Mouse (Mus musculus) lung, embryonic 16.5 days (tissue): ENCODE measurements around the gene Gm28048. TPM values are rescaled to one million over a fixed set of nuclear protein-coding genes. Genes with fewer than 3 reads are reported as not detected.

ENCODE experiments used
- ATAC-seq: fragments of 200-750 bp; cut with Nextera tagmentation; 2 replicates; pipeline ENCODE4 v1.8.0; 2017; ENCODE audit warnings: low read depth, mild to moderate bottlenecking, moderate library complexity
- H3K27ac ChIP-seq: fragments of 300-500 bp; sonication (generic); 2 replicates; pipeline ENCODE4 v1.5.1; 2014; ENCODE audit warnings: mild to moderate bottlenecking, control low read depth, low read length
- H3K27me3 ChIP-seq: fragments of 300-500 bp; sonication (generic); 2 replicates; pipeline ENCODE4 v1.6.1; 2014; ENCODE audit warnings: low read depth, low read length, mixed read lengths; ENCODE audit not compliant: control insufficient read depth, insufficient read depth
- H3K36me3 ChIP-seq: fragments of 300-500 bp; sonication (generic); 2 replicates; pipeline ENCODE4 v1.6.1; 2014; ENCODE audit warnings: low read length; ENCODE audit not compliant: control insufficient read depth, insufficient read depth
- H3K4me1 ChIP-seq: fragments of 300-500 bp; sonication (generic); replicated peaks from 2 replicates; pipeline ENCODE4 v1.6.1; 2014; ENCODE audit warnings: low read length, mixed read lengths; ENCODE audit not compliant: control insufficient read depth, insufficient read depth
- H3K4me2 ChIP-seq: fragments of 300-500 bp; sonication (generic); 2 replicates; pipeline ENCODE4 v1.6.1; 2014; ENCODE audit warnings: low read depth, low read length, control low read depth
- H3K4me3 ChIP-seq: fragments of 300-500 bp; sonication (generic); 2 replicates; pipeline ENCODE4 v1.5.1; 2014; ENCODE audit warnings: mild to moderate bottlenecking, low read length, control low read depth
- H3K9ac ChIP-seq: fragments of 300-500 bp; sonication (generic); 2 replicates; pipeline ENCODE4 v1.6.1; 2014; ENCODE audit warnings: low read length, control low read depth
- H3K9me3 ChIP-seq: fragments of 300-500 bp; sonication (generic); 2 replicates; pipeline ENCODE4 v1.6.1; 2016; ENCODE audit warnings: low read length; ENCODE audit not compliant: control insufficient read depth
- WGBS: fragments of 180-500 bp; shearing (Covaris S2); extraction: QIAGEN DNeasy Blood & Tissue Kit; methylation state at CpG from one replicate; pipeline ENCODE4 v1.1.7; 2014; 5-methylcytosine and 5-hydroxymethylcytosine counted together
- polyA plus RNA-seq: library from polyadenylated mRNA; unstranded; fragments of >200 nt; fragmentation: Nextera tagmentation; extraction: Ambion mirVana; gene quantifications from 2 replicates; pipeline ENCODE4 v1.2.1, GENCODE M21; 2015

Gene Gm28048
- polyA plus RNA-seq, 1 experiment from 2014 or later = 13.9 TPM

DNA sequence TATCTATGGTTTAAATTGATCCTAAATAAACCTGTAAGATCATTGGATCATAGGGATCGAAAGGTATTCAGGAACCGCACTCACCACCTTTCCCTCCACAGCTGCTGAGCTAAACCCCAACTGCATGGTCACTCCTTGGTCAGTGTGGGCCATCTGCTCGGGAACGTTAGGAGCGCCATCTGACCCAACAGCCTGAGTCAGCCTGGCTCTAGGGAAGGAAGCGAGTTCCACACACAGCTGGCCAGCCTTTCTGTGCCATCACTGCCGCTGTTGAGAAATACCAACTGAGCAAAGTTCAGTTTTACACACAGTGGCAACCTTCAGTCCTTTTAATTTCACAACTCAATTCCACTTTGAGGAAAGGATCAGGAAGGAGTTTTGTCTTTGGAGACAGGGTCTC lies 90.0 kb downstream of the Gm28048 start:
- Histone ChIP-seq H3K9me3 (no peaks in the 10 kb centered on the region), H3K27me3 (no peaks in the 10 kb centered on the region), H3K9ac (no peak overlapping the region), H3K4me3 (no peak overlapping the region), H3K4me1 (0 out of 2 replicates have a peak, but pooled peaks cover 2% of the 10 kb centered on the region), H3K27ac (no peak overlapping the region), H3K4me2 (no peak overlapping the region), H3K36me3 (no peaks in the 10 kb centered on the region)
- WGBS = 82% methylated on average over 7 of the region's 7 CpGs
- ATAC-seq = no peak

DNA sequence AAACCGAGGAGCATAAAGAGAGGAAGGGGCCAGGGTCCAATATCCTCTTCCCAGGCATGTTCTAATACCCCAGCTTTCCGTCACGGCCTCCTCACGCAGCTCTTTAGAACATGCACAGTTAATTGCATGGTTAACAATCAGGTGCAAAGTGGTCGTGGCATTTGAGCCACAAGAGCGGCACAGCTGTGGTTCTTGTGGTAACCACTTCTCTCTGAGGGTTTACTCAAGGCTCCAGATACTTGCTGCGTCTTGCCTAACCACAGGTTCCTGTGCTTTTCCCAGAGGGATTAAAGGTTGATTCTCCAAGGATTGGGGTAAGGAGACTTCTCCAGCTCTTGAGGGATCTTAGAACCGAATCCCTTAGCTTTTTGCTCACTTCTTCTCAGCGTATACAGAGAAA lies 90.6 kb downstream of the Gm28048 start:
- no peak overlapping the region for H3K4me2 ChIP-seq
- 0 out of 2 replicates have a peak, but pooled peaks cover 2% of the 10 kb centered on the region for H3K4me1 ChIP-seq
- no peak overlapping the region for H3K4me3 ChIP-seq
- no peaks in the 10 kb centered on the region for H3K27me3 ChIP-seq
- no peaks in the 10 kb centered on the region for H3K36me3 ChIP-seq
- H3K9me3 ChIP-seq = no peaks in the 10 kb centered on the region
- H3K9ac ChIP-seq = no peak overlapping the region
- ATAC-seq = no peak
- 68% methylated on average over 9 of the region's 9 CpGs for WGBS
- no peak overlapping the region for H3K27ac ChIP-seq

DNA sequence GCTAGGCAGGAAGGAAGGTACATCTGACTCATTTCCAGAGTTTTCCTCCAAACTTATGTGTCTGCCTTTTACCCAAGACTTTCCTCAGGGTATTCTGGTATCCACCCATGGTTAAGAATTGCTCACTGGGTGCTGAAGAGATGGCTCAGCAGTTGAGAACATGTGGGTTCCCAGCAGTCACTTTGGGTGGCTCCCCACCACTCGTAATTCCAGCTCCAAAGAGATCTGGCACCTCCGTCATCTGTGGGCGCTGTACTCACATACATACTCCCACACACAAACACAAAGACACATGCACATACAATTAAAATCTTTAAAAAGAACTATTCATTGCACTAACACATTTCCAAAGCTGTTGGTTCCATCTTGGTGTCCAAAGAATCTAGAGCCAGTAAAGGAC lies 92.7 kb downstream of the Gm28048 start:
- Histone ChIP-seq H3K9ac (no peak overlapping the region), H3K4me2 (no peak overlapping the region), H3K4me3 (no peak overlapping the region), H3K9me3 (no peaks in the 10 kb centered on the region), H3K27ac (no peak overlapping the region), H3K4me1 (0 out of 2 replicates have a peak, but pooled peaks cover 2% of the 10 kb centered on the region), H3K36me3 (no peaks in the 10 kb centered on the region), H3K27me3 (no peaks in the 10 kb centered on the region)
- no peak for ATAC-seq
- WGBS = 90% methylated on average over 3 of the region's 3 CpGs

DNA sequence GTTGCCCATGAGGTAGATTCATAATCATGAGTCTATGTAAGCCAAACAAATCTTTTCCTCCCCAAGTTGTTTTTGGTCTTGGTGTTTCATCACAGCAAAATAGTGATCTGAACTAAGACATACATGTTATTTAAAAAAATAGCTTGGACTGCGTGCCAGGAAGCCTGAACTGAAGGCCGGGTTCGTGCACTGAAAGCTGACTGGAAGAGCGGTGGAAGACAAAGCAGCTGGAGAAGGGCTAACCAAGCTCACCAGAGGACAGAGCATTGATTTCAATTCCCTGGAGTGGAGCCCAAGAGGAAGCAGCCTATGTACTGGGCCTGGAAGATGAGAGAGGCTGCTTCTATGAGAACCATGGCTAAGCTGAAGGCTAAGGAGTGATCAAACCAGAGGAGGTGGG lies 94.9 kb downstream of the Gm28048 start:
- Histone ChIP-seq H3K4me1 (0 out of 2 replicates have a peak, but pooled peaks cover 2% of the 10 kb centered on the region), H3K27me3 (no peaks in the 10 kb centered on the region), H3K9me3 (no peaks in the 10 kb centered on the region), H3K27ac (no peak overlapping the region), H3K9ac (no peak overlapping the region), H3K4me3 (no peak overlapping the region), H3K36me3 (no peaks in the 10 kb centered on the region), H3K4me2 (no peak overlapping the region)
- WGBS = 65% methylated on average over 4 of the region's 4 CpGs
- no peak for ATAC-seq

DNA sequence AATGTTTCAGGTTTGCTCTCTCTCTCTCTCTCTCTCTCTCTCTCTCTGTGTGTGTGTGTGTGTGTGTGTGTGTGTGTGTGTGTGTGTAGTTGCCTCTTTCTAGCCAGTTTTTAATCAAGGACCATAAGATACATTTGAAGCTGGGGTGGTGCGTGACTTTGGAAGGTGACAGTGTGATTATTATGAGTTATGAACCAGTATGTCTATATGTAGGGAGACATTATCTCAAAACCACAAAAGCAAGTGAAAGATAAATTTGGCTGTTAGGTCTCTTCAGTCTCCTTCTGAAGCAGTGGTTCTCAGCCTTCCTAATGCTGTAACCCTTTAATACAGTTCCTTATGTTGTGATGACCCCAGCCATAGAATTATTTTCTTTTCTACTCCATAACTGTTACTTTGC lies 96.5 kb downstream of the Gm28048 start:
- H3K4me3 ChIP-seq = no peak overlapping the region
- H3K4me1 ChIP-seq = 0 out of 2 replicates have a peak, but pooled peaks cover 2% of the 10 kb centered on the region
- ATAC-seq = no peak
- no peaks in the 10 kb centered on the region for H3K9me3 ChIP-seq
- no peaks in the 10 kb centered on the region for H3K36me3 ChIP-seq
- no peak overlapping the region for H3K4me2 ChIP-seq
- H3K27me3 ChIP-seq = no peaks in the 10 kb centered on the region
- 85% methylated on average over 1 of the region's 1 CpGs for WGBS
- H3K27ac ChIP-seq = no peak overlapping the region
- no peak overlapping the region for H3K9ac ChIP-seq

DNA sequence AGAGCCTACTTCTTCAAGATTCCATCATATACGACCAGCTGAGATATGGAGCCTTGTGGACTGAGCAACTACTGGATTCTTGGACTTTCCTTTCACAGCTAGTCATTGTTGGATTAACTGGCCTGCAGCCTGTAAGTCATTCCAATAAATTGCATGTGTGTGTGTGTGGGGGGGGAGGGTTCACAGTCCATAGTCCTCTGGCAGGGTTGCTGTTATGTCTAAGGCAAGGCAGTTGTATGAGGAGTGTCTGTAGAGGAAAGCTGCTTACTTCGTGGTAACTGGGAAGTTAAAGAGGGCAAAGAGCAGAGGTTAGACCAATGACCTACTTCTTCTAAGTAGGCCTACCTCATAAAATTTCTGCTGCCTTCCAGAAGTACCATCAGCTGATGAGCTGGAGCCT lies 98.2 kb downstream of the Gm28048 start:
- ATAC-seq = no peak
- H3K36me3 ChIP-seq = no peaks in the 10 kb centered on the region
- WGBS = 68% methylated on average over 2 of the region's 2 CpGs
- H3K27me3 ChIP-seq = no peaks in the 10 kb centered on the region
- no peak overlapping the region for H3K4me3 ChIP-seq
- no peak overlapping the region for H3K27ac ChIP-seq
- no peak overlapping the region for H3K9ac ChIP-seq
- 0 out of 2 replicates have a peak, but pooled peaks cover 2% of the 10 kb centered on the region for H3K4me1 ChIP-seq
- H3K4me2 ChIP-seq = no peak overlapping the region
- no peaks in the 10 kb centered on the region for H3K9me3 ChIP-seq

DNA sequence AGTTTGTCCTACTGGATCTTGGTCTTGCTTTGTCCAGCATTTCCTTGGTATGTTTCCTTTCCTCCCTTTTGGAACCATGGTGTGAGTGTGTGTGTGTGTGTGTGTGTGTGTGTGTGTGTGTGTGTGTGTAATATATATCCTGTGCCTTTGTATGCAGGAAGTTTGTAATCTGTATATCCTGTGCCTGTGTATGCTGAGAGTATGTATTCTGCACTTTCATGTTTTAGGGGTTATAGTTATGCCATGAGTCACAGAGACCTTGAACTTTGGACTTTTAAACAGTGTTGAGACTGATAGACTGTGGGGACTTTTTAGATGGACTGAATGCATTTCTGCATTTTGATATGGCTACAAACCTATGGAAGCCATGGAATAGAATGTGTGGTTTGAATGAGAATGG lies 99.0 kb downstream of the Gm28048 start:
- no peaks in the 10 kb centered on the region for H3K9me3 ChIP-seq
- H3K27ac ChIP-seq = no peak overlapping the region
- no peak overlapping the region for H3K4me2 ChIP-seq
- no peak; the same call in 1 of the 2 replicates for ATAC-seq
- H3K4me1 ChIP-seq = 0 out of 2 replicates have a peak, but pooled peaks cover 2% of the 10 kb centered on the region
- H3K4me3 ChIP-seq = no peak overlapping the region
- no peaks in the 10 kb centered on the region for H3K27me3 ChIP-seq
- H3K36me3 ChIP-seq = no peaks in the 10 kb centered on the region
- no peak overlapping the region for H3K9ac ChIP-seq

DNA sequence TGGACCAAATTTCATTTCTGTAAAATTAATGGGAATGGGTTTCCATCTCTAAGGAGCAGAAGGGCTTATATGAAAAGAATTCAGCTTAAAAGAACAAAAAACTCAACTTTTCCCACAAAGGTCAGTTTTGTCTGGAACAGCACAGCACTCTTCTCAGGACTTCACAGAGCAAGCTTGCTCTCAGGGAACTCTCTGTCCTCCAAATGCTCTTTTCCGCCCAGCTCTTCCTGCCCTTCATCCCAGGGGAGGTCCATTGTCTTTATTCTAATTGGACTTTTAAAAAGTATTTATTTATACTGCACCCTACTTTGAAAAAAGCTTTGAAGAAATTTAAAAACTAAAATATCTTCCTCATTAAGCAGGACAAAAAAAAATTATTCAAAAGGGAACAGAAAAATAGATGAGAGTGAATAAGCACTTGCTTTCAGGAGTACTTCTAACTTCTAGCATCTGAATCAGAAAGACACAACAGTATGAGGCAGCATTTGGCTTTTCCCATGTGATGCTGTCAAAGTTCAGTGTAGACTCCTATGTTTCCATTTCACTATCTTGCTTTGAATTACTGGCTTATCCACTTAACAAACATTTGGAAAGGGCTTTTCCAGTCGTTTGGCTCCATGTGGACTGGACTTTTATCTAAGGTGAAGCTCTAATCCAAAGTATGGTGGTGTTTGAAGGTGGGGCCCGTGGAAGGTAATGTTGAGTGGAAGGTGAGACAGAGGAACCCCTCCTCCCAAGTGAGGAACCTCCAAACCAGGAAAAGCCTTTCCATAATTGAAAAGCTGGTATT lies 101.3 kb downstream of the Gm28048 start:
- no peak overlapping the region for H3K4me2 ChIP-seq
- H3K36me3 ChIP-seq = no peaks in the 10 kb centered on the region
- H3K4me1 ChIP-seq = no peaks in the 10 kb centered on the region
- 54% methylated on average over 3 of the region's 3 CpGs for WGBS
- no peak for ATAC-seq
- H3K4me3 ChIP-seq = no peak overlapping the region
- H3K27ac ChIP-seq = no peak overlapping the region
- H3K9ac ChIP-seq = no peak overlapping the region
- no peaks in the 10 kb centered on the region for H3K27me3 ChIP-seq
- H3K9me3 ChIP-seq = no peaks in the 10 kb centered on the region

DNA sequence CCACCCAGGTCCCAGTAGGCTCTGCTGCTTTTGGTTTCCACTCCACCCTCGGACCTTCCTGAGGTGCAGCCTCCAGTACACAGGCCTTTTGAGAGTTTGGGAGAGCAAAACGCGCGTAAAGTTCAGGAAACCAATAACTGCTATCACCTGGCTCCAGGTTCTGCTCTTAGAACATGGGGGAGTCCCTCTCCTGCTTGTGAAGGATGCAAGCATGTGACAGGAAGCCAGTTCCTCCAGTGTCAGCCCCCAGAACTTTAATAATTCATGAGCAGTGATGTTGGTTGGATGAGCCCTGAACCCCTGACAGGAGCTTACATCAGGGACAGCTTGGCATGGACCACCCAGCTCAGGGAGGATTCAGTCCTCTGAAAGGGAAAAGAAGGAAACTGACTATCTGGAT lies 102.2 kb downstream of the Gm28048 start:
- no peak overlapping the region for H3K9ac ChIP-seq
- H3K4me1 ChIP-seq = no peaks in the 10 kb centered on the region
- no peak for ATAC-seq
- no peaks in the 10 kb centered on the region for H3K36me3 ChIP-seq
- 82% methylated on average over 4 of the region's 4 CpGs for WGBS
- no peaks in the 10 kb centered on the region for H3K9me3 ChIP-seq
- no peak overlapping the region for H3K27ac ChIP-seq
- H3K27me3 ChIP-seq = no peaks in the 10 kb centered on the region
- H3K4me3 ChIP-seq = no peak overlapping the region
- H3K4me2 ChIP-seq = no peak overlapping the region
